Mouse (Mus musculus) embryonic fibroblast, embryonic 13.5 days (primary cell): ENCODE measurements at regions not wholly inside any gene's neighbourhood (a gene's known extent, or its start where the extent isn't known, plus 50 kb on each side); places are given as distances from the start of the nearest gene placed in this dataset.
"Not testable (repeated sequence)": the region's sequence is repeated elsewhere in the genome, so short reads cannot be mapped to it uniquely, and the experiment has no call there.

Experiments used
- H3K27ac ChIP-seq: 2 replicates; pipeline ENCODE4 v1.5.1; 2012; ENCODE audit warnings: low read length, control low read depth, inconsistent platforms; ENCODE audit not compliant: insufficient read depth
- H3K4me1 ChIP-seq: 2 replicates; pipeline ENCODE4 v1.6.1; 2011; ENCODE audit warnings: low read length; ENCODE audit not compliant: control insufficient read depth, insufficient read depth
- H3K4me3 ChIP-seq: 2 replicates; pipeline ENCODE4 v1.5.1; 2011; ENCODE audit warnings: mild to moderate bottlenecking, control low read depth, low read length; ENCODE audit not compliant: insufficient read depth
- CTCF ChIP-seq: IDR thresholded peaks from 2 replicates; pipeline ENCODE4 v1.5.1; 2011; ENCODE audit warnings: mild to moderate bottlenecking, control low read depth, low read length, moderate library complexity, borderline replicate concordance; ENCODE audit not compliant: insufficient read depth
- POLR2A ChIP-seq: IDR thresholded peaks from 2 replicates; pipeline ENCODE4 v1.6.1; 2011; ENCODE audit warnings: low read depth, mild to moderate bottlenecking, control low read depth, low read length, moderate library complexity

DNA sequence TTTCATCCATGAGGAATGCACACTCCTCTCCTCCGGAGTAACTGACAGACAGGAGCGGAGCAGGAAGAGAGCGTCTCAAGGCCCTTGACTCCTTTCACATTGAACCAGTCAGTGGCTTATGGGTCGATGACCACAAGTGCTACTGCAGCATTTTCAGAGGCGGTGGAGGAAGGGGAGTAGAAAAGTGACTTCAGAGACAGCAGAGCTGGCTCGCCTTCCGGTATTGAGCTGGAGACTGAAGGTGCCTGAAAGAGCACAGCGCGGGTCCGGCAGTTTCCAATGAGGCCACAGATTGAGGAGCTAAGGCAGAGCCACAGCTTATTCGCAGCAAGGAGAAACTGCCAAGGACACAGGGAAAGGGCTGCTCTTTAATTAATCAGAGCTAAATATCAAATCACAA lies 220.2 kb upstream of the Irak1bp1 start:
- H3K27ac ChIP-seq = no peak overlapping the region
- no peak overlapping the region for H3K4me3 ChIP-seq
- TF ChIP-seq CTCF = no peak
- TF ChIP-seq POLR2A = no peak
- no peaks in the 10 kb centered on the region for H3K4me1 ChIP-seq

DNA sequence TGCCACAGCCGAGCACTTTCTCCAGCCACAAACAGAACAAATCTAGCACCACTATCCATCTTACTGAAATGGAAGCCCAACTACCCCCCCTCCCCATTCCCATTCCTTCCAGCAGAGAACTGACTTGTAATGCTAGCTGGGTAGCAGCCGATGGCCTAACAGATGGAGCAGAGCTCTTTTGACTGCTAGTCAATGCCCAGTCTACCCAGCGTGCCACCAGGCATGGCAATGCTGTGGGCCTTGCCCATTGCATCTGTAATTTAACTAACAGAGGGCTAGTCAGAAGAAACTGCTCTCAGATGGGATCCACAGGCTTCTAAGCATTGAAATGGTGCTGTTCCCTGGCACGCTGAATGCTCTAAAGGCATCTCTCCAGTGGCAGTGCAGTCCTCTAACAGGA lies 219.4 kb upstream of the Irak1bp1 start:
- Histone ChIP-seq H3K4me1 (no peaks in the 10 kb centered on the region), H3K4me3 (no peak overlapping the region), H3K27ac (no peak overlapping the region)
- TF ChIP-seq CTCF (no peak), POLR2A (no peak)

DNA sequence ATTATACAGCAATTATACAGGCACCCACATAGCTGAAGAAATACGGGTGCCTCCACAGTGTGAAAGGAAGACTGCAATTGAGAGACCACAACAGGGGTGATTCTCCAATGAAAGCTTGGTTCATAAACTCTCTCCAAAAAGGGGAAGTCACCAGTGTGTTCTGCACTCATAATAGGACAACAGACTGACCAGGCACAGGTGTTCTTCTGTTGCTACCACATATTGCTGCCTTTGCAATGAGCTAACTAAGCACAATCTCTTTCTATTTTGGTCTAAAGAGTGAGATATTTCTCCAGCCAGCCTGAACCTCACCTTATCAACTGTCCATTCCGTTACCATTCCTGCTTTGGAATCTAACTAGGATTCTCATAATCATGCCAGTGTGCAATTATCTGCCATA lies 216.8 kb upstream of the Irak1bp1 start:
- TF ChIP-seq POLR2A = no peak
- no peak overlapping the region for H3K27ac ChIP-seq
- no peak overlapping the region for H3K4me3 ChIP-seq
- H3K4me1 ChIP-seq = no peaks in the 10 kb centered on the region

- TF ChIP-seq CTCF (no peak), POLR2A (no peak)
- no peaks in the 10 kb centered on the region for H3K4me1 ChIP-seq
- H3K4me3 ChIP-seq = no peak overlapping the region
- no peak overlapping the region for H3K27ac ChIP-seq
Measured at GRCm38 (mm10) chr9:82632411-82632810, 196.9 kb upstream of the Irak1bp1 start.

GRCm38 (mm10) chr9:82640277-82640676 lies 189.1 kb upstream of the Irak1bp1 start:
- TF ChIP-seq POLR2A (no peak), CTCF (no peak)
- Histone ChIP-seq H3K4me3 (no peak overlapping the region), H3K27ac (no peak overlapping the region), H3K4me1 (no peaks in the 10 kb centered on the region)

DNA sequence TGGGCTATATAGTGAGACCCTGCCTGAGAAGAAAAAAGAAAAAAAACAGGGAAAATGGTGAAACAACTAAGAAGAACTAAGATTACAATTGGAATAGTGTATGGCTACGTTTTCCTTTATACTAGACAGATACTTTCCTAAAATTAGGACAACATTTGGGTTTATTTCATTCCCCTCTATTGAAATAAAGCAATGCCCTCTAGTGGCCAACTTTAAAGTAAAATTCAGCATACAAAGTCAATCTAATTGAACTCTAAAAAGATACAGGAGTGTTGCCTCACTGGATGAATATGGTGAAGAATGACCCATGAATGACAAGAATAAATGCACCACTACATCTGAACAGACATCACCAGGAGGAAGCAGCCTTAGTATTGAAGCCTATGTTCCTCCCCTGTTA lies 185.4 kb upstream of the Irak1bp1 start:
- TF ChIP-seq POLR2A = no peak
- TF ChIP-seq CTCF = no peak
- no peak overlapping the region for H3K27ac ChIP-seq
- H3K4me3 ChIP-seq = no peak overlapping the region

GRCm38 (mm10) chr9:82655511-82655910 lies 173.8 kb upstream of the Irak1bp1 start:
- H3K4me1 ChIP-seq, H3K4me3 ChIP-seq, H3K27ac ChIP-seq: not testable (repeated sequence)

More for the DNA sequence above, 185.4 kb upstream of the Irak1bp1 start:
- H3K4me1 ChIP-seq = no peaks in the 10 kb centered on the region

- no peak overlapping the region for H3K27ac ChIP-seq
Measured at GRCm38 (mm10) chr9:82682196-82682595, 147.1 kb upstream of the Irak1bp1 start.

GRCm38 (mm10) chr9:82709411-82709983 lies 119.8 kb upstream of the Irak1bp1 start:
- no peak for TF ChIP-seq POLR2A
- no peak for TF ChIP-seq CTCF

More at GRCm38 (mm10) chr9:82682196-82682595, 147.1 kb upstream of the Irak1bp1 start:
- Histone ChIP-seq H3K4me3 (no peak overlapping the region), H3K4me1 (no peaks in the 10 kb centered on the region)
- TF ChIP-seq CTCF = no peak
- no peak for TF ChIP-seq POLR2A

DNA sequence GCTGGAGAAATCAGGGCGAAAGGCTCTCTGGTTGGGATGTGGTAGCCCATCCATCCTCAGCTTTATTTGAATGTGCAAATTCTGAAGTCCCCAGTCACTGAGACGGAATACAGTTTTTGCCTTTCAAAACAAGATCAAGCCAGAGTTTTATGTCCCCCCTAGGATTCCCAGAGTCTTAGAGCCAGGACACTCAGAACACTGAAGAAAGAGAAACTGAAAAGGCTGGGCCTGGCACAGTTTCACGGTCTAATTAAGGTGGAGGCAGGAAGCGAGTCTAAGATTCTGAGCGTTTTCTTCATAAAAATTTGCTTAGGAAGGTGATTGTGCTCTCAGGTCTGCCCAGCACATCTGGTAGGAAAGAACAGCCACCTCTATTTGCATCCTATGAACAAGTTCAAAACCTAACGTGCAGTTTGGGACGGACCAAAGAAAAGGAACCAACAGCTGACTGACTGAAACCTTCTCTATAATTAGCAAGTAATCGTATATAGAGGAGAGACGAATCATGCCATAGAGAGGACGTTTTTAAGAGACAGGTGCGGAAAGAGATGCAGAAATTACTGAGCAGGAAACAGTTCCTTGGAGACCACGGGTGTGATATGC lies 119.2 kb upstream of the Irak1bp1 start:
- Histone ChIP-seq H3K27ac (no peak overlapping the region), H3K4me3 (no peak overlapping the region), H3K4me1 (no peaks in the 10 kb centered on the region)
- TF ChIP-seq CTCF (no peak), POLR2A (no peak)

More at GRCm38 (mm10) chr9:82709411-82709983, 119.8 kb upstream of the Irak1bp1 start:
- Histone ChIP-seq H3K27ac (no peak overlapping the region), H3K4me1 (no peaks in the 10 kb centered on the region), H3K4me3 (no peak overlapping the region)
